Mouse (Mus musculus): ENCODE measurements around the gene Evl. TPM values are rescaled to one million over a fixed set of nuclear protein-coding genes. Genes with fewer than 3 reads are reported as not detected.
A peak's percentile ranks its signal among the peaks of the same experiment; 100 is the strongest.

The Evl gene
- polyA plus RNA-seq, 1 experiment from 2014 or later = 147 TPM

DNA sequence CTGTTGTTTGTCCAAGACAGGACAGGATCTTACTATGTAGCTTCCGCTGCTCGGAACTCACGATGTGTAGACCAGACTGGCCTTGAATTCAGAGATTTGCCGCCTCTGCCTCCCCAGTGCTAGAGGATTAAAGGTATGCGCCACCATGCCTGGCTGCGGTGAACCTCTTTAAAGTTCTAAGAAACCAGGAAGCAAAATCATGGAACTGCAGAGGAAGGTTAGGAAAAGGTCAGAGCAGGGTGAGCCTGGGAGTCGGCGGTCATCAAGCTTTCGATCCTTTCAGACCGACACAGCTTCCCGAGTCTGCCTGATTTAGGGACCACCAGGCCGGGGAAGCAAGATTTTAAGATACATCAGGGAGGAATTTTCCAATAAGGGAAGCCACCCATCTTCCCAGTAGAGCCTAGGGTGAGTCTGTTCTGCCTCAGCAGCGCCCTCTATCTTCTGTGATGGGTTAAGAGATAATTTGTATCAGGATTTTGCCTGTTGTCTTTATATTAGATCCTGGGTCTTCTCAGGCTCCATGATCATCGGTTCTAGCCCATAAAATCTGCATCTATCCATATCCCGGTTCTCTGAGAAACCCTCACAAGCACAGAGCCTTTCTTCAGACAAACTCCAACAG is 7.2 kb upstream of the Evl start:
- no peaks in the 10 kb centered on the region for H3K36me3 ChIP-seq (ENCODE audit: poor library complexity, severe bottlenecking)
- H3K9me3 ChIP-seq (replicated peaks) = no peaks in the 10 kb centered on the region
- H3K4me1 ChIP-seq = peaks cover 17% of the 10 kb centered on the region
- no peaks in the 10 kb centered on the region for H3K27me3 ChIP-seq
- ATAC-seq = no peak
- H3K27ac ChIP-seq = peak overlapping the region; percentile 79
- WGBS = 68% methylated on average over 15 of the region's 15 CpGs
- H3K4me2 ChIP-seq = 0 out of 2 replicates have a peak overlapping the region, but pooled peaks have one; percentile 18
- no peak overlapping the region for H3K9ac ChIP-seq
- H3K4me3 ChIP-seq = no peak overlapping the region

DNA sequence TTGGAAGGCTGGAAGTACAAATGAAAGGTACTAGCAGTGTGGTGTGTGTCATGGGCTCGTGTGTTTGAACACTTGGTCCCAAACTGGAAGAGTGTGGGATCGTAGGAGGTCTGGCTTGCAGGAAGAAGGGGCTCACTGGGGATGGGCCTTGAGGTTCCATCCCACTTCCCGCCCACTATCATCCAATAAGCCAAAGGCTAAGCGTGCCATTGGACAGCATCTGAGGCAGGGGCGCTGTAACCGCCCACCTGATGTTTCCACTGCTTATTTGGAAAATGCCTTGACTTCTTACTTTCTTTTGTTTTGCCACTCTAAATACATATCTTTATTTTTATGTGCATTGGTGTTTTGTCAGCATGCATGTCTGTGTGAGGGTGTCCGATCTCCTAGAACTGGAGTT is 2.8 kb upstream of the Evl start:
- Histone ChIP-seq H3K27me3 (no peaks in the 10 kb centered on the region), H3K9me3 (replicated peaks) (no peaks in the 10 kb centered on the region), H3K4me2 (no peak overlapping the region), H3K4me3 (no peak overlapping the region), H3K4me1 (peaks cover 34% of the 10 kb centered on the region), H3K36me3 (ENCODE audit: poor library complexity, severe bottlenecking) (no peaks in the 10 kb centered on the region), H3K9ac (no peak overlapping the region), H3K27ac (no peak overlapping the region)
- WGBS = 84% methylated on average over 7 of the region's 7 CpGs
- ATAC-seq = no peak

DNA sequence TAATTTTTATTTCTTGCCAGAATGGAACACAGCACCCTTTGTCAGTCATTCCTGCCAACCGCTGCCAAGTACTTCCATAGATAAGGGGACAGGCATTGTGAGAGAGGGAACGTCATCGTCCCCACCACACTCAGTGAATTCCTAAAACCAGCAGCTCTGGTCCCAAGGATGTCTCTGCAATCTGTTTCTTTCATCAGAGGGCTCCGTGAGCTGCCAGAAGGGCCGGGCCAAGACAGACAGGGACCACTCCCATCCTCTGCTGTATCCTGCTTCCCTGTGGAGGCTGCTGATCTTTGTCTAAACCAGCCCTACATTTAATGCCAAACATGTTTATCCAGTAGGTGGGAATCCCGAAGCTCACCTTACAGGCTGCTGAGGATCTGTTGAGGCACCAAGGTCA is 1.4 kb upstream of the Evl start:
- peaks cover 37% of the 10 kb centered on the region for H3K4me1 ChIP-seq
- no peak overlapping the region for H3K4me2 ChIP-seq
- no peak for ATAC-seq
- no peaks in the 10 kb centered on the region for H3K36me3 ChIP-seq (ENCODE audit: poor library complexity, severe bottlenecking)
- no peaks in the 10 kb centered on the region for H3K27me3 ChIP-seq
- no peak overlapping the region for H3K4me3 ChIP-seq
- H3K27ac ChIP-seq = no peak overlapping the region
- H3K9ac ChIP-seq = no peak overlapping the region
- 50% methylated on average over 6 of the region's 6 CpGs for WGBS
- no peaks in the 10 kb centered on the region for H3K9me3 ChIP-seq (replicated peaks)

DNA sequence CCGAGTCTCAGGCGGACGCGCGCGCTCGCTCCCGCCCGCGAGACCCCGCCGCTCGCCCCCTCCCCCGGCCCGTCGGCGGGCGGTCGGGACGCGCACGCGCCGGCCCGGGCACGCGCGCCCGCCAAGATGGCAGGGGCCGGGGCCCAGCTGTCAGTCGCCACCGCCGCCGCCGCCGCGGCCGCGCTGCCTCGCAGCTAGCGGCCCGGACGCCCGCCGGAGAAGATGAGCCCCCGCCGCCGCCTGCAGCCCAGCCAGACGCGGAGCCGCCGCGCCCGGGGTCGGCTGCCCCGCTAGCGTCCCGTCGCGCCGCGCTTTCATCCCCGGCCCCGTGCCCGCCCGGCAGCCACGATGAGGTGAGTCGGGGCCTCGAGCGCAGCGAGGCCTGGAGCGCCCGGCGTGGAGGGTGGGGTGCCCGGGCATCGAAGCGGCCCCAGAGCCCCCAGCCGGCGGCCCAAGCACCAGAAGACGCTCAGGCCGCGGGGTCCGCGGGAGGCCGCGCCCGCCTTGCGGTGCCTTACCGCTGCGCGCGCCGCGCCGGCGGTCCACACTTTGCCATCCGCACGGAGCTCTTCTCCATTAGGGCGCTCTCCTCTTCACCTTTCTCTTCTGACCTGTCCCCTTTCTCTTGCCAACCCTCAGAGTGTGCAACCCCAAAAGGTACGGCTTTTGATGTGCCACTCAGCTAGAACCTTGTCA is 489 bp downstream of the Evl start:
- Histone ChIP-seq H3K4me1 (peaks cover 55% of the 10 kb centered on the region), H3K27me3 (no peaks in the 10 kb centered on the region), H3K4me2 (peak overlapping the region; percentile 75), H3K9ac (peak overlapping the region; percentile 98), H3K36me3 (ENCODE audit: poor library complexity, severe bottlenecking) (no peaks in the 10 kb centered on the region), H3K9me3 (replicated peaks) (no peaks in the 10 kb centered on the region), H3K4me3 (peak overlapping the region; percentile 98), H3K27ac (peak overlapping the region; percentile 93)
- WGBS = 0% methylated on average over 54 of the region's 100 CpGs
- ATAC-seq = peak; percentile 66

DNA sequence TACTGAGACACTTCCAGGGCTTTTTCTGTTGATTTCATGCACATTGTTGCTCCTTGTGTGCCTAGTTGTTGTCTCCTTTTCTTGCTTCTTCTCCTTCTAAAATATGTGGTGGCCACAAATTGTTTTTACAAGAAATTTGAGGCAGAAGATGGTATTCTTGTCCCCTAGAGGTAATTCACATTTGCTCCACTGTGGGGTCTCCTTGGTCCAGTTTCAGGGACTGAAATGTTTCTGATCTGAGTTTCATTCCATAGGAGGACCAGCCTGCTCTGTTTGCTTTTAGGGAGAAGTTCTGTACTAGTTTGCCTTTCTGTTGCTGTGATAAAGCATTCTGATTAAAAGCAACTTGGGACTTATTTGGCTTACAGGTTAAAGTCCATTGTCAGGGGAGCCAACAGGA is 3.7 kb downstream of the Evl start:
- Histone ChIP-seq H3K27me3 (no peaks in the 10 kb centered on the region), H3K9me3 (replicated peaks) (no peaks in the 10 kb centered on the region), H3K4me2 (peak overlapping the region; percentile 33), H3K4me3 (no peak overlapping the region), H3K36me3 (ENCODE audit: poor library complexity, severe bottlenecking) (no peaks in the 10 kb centered on the region), H3K4me1 (peaks cover 69% of the 10 kb centered on the region), H3K27ac (no peak overlapping the region), H3K9ac (peak overlapping the region; percentile 4; the same call in 1 of the 2 replicates)
- no peak for ATAC-seq

DNA sequence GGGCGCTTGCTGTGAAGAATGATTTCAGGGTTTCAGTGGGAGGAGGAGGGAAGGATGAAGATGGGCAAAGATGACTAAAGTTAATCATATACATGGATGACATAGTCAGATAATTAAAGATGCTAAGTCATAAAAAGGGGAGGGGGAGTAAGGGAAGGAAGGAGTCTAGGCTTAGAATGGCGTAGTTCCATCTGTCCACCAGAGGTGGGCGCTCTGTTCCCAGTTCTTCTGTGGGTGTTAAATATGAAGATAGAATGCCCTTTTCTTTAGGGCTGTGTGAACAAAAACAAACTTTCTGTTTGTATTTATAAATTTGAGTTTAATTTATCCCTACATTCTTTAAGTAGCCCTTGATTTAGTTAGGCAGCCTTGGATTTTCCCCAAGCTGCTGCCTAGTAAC is 8.7 kb downstream of the Evl start:
- Histone ChIP-seq H3K4me1 (peaks cover 65% of the 10 kb centered on the region), H3K4me2 (no peak overlapping the region)

DNA sequence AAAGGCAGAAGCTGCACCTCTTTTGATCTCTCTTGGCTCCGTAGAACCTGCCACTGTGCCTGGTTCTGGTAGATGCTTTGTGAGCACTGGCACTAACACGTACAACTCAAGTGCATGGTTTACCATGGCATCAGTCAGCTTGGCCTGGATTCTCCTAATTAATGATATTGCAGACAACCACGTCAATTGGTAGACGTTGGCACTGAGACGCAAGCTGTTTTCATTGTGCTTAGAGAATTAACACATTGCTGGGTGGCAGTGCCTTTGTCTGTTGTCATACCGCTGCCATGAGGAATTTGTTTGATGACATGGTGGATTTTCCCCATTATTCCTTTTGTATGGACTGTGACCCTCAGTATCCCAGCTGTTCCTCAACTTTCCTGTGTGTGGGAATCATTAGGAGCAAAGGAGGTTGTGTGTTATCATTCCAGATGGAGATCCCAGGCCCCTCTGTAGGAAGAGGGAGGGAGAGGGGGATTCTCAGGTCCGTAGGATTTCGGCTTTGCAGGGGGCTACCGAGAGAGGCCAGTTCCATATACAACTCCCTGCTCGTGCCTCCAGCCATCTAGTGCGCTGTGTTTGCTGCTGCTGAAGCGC is 10.5 kb downstream of the Evl start:
- 24% methylated on average over 12 of the region's 12 CpGs for WGBS
- H3K9me3 ChIP-seq (replicated peaks) = no peaks in the 10 kb centered on the region
- peak overlapping the region; percentile 10 for H3K9ac ChIP-seq
- ATAC-seq = peak; percentile 71
- H3K4me3 ChIP-seq = peak overlapping the region; percentile 3; the same call in 1 of the 2 replicates
- peak overlapping the region; percentile 33 for H3K4me2 ChIP-seq
- no peaks in the 10 kb centered on the region for H3K27me3 ChIP-seq
- peaks cover 49% of the 10 kb centered on the region for H3K4me1 ChIP-seq
- H3K27ac ChIP-seq = peak overlapping the region; percentile 62
- no peaks in the 10 kb centered on the region for H3K36me3 ChIP-seq (ENCODE audit: poor library complexity, severe bottlenecking)

More for the DNA sequence above, 8.7 kb downstream of the Evl start:
- Histone ChIP-seq H3K9me3 (replicated peaks) (no peaks in the 10 kb centered on the region), H3K9ac (no peak overlapping the region), H3K27me3 (no peaks in the 10 kb centered on the region), H3K4me3 (no peak overlapping the region), H3K27ac (no peak overlapping the region), H3K36me3 (ENCODE audit: poor library complexity, severe bottlenecking) (no peaks in the 10 kb centered on the region)
- no peak for ATAC-seq
- WGBS = 72% methylated on average over 3 of the region's 3 CpGs

DNA sequence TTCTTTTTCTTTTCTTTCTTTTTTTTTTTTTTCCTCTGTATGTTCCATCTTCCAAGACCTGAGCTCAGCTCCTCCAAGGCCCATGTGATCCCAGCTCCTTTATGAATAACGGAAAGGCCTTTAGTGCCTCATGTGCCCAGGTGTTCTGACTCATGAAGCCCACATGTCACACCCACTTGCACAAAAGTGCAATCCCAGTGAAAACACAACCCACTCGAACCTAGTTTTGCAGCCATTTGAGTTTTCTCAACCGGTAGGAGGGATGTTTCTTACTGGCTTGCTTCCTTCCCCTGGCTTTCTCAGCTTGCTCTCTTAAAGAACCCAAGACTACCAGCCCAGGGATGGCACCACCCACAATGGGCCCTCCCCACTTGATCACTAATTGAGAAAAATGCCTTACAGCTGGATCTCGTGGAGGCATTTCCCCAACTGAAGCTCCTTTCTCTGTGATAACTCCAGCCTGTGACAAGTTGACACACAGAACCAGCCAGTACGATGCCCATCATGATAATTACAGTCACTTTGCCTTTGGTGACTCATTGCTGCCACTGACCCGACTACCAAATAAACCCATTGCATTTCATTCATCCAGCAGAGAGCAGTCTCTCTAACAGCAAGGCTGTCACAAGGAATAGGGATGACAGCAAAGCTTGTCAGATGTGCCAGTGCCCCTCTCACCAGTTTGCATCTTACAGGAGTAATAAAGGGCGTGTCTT is 24.8 kb downstream of the Evl start:
- no peak overlapping the region for H3K4me2 ChIP-seq
- no peak for ATAC-seq
- H3K27ac ChIP-seq = no peak overlapping the region
- H3K4me1 ChIP-seq = no peaks in the 10 kb centered on the region
- H3K36me3 ChIP-seq (ENCODE audit: poor library complexity, severe bottlenecking) = peaks cover 28% of the 10 kb centered on the region
- H3K27me3 ChIP-seq = no peaks in the 10 kb centered on the region
- WGBS = 79% methylated on average over 7 of the region's 7 CpGs
- H3K9me3 ChIP-seq (replicated peaks) = no peaks in the 10 kb centered on the region
- no peak overlapping the region for H3K9ac ChIP-seq
- no peak overlapping the region for H3K4me3 ChIP-seq

DNA sequence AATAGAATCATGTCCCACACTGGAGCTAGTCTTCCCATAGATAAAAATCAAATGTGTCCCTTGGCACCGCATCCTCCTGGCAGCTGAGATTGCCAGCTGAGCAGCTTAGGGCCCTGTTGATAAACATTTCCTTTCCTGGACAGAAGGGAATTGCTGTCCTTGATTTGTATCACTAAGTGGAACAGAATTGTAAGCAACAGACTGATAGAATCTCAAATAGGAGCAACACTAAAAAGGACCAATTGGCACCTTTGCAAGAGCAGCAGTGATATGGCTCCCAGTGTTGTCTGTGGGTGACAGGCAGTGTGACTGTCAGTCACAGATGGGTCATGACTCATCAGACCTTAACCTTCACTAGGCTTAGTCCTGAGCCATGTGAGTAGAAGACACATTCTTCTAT is 29.3 kb downstream of the Evl start:
- no peak overlapping the region for H3K9ac ChIP-seq
- WGBS = 93% methylated on average over 1 of the region's 1 CpGs
- ATAC-seq = no peak

DNA sequence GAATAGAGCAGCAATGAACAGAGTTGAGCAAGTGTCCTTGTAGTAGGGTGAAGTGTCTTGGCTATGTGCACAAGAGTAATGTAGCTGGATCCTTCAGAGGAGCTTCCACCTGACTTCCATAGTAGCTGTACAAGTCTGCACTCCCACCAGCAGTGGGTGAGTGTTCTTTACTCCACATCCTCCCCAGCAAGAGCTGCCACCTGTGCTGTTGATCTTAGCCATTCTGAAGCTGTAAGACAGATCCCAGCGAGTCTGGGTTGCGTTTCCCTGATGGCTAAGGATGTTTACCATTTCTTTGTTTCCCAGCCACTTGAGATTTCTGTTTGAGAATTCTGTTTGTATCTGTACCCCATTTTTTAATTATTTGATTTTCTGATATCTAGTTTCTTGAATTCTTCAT is 35.6 kb downstream of the Evl start:
- H3K4me1 ChIP-seq = no peaks in the 10 kb centered on the region
- H3K36me3 ChIP-seq (ENCODE audit: poor library complexity, severe bottlenecking) = peaks cover 14% of the 10 kb centered on the region
- H3K9me3 ChIP-seq (replicated peaks) = no peaks in the 10 kb centered on the region
- no peak overlapping the region for H3K27ac ChIP-seq
- WGBS = 100% methylated on average over 2 of the region's 2 CpGs
- no peak overlapping the region for H3K4me2 ChIP-seq
- H3K27me3 ChIP-seq = no peaks in the 10 kb centered on the region
- H3K9ac ChIP-seq = no peak overlapping the region
- no peak for ATAC-seq
- no peak overlapping the region for H3K4me3 ChIP-seq

More for the DNA sequence above, 29.3 kb downstream of the Evl start:
- no peaks in the 10 kb centered on the region for H3K27me3 ChIP-seq
- H3K4me1 ChIP-seq = no peaks in the 10 kb centered on the region
- no peak overlapping the region for H3K4me3 ChIP-seq
- H3K9me3 ChIP-seq (replicated peaks) = no peaks in the 10 kb centered on the region
- H3K36me3 ChIP-seq (ENCODE audit: poor library complexity, severe bottlenecking) = peaks cover 32% of the 10 kb centered on the region
- no peak overlapping the region for H3K27ac ChIP-seq
- no peak overlapping the region for H3K4me2 ChIP-seq

DNA sequence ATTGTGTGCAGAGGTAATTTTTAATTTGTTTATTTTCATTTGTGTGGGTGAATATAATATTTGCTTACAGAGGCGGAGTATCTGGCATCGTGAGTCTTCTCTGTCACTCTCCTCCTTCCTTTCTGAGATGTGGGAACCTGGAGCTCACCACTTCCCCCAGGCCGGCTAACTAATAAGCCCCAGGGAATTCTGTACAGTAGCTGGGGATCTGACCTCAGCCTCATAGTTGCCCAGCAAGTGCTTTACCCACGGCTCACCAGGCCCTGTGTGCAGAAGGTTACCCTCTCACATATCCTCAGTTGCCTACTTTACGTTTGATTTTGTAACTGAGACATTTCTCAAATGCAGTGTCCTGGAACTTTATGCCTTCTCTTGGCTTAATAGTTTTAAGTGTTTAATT is 37.1 kb downstream of the Evl start:
- Histone ChIP-seq H3K9ac (no peak overlapping the region), H3K27me3 (no peaks in the 10 kb centered on the region), H3K4me2 (no peak overlapping the region), H3K36me3 (ENCODE audit: poor library complexity, severe bottlenecking) (peaks cover 11% of the 10 kb centered on the region), H3K4me1 (no peaks in the 10 kb centered on the region), H3K27ac (no peak overlapping the region), H3K4me3 (no peak overlapping the region), H3K9me3 (replicated peaks) (no peaks in the 10 kb centered on the region)
- ATAC-seq = no peak
- 79% methylated on average over 5 of the region's 5 CpGs for WGBS

DNA sequence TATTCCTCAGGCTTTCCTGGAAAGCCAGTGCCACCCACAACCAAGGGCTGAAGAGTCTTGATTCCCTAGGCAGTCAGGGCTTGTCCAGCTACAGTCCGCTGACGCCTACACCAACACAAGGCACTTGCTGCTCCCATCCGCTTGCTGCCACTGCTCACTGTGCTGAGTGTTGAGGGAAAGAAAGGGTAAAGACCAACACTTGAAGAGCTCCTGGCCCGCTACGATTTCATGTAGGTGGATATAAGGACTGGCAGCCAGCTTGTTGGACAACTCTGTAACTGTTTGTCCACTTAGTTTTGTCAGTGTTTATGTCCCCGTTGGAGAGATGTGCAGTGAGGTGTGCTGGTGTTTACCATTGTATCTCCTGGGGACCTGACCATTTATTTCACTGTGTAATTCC is 38.3 kb downstream of the Evl start:
- H3K27me3 ChIP-seq = no peaks in the 10 kb centered on the region
- ATAC-seq = no peak
- H3K27ac ChIP-seq = no peak overlapping the region
- no peak overlapping the region for H3K9ac ChIP-seq
- 87% methylated on average over 6 of the region's 6 CpGs for WGBS
- H3K9me3 ChIP-seq (replicated peaks) = no peaks in the 10 kb centered on the region
- no peak overlapping the region for H3K4me2 ChIP-seq
- H3K4me3 ChIP-seq = no peak overlapping the region
- no peaks in the 10 kb centered on the region for H3K4me1 ChIP-seq
- peaks cover 5% of the 10 kb centered on the region; the same call in 1 of the 2 replicates for H3K36me3 ChIP-seq (ENCODE audit: poor library complexity, severe bottlenecking)
